Mouse (Mus musculus): ENCODE results near the gene Galp. TPM values are rescaled to one million over a fixed set of nuclear protein-coding genes. Genes with fewer than 3 reads are reported as not detected.
"Not testable (repeated sequence)": the region's sequence is repeated elsewhere in the genome, so short reads cannot be mapped to it uniquely, and the experiment has no call there.

Gene Galp
- total and polyA plus RNA-seq, 2 experiments: not detected

DNA sequence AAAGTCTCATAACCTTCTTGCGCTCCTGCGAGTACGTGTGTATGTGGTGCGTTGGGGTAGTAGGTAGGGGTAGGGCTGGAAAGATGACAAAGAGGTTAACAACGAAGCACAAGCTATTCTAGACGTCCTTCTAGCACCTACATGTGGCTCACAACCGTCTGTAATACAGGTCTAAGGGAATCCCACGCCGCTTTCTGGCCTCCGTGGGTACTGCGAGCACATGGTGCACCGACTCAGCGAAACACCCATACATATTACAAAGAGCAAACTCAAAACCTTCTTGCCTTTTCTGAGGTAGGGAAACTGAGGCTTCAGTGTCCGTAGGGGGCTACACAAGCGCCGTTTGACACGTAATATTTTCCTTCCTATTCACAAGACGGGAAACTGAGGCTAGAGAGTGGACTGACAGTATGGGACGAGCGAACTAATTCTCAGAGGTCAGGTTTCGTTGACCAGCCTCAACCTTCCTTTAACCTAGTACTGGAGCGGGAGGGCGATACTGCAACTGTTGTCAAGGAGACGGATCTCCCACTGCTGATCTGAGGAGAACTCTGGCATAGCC lies 25.4 kb upstream of the Galp start:
- Histone ChIP-seq H3K27ac (replicated peaks; ENCODE audit: insufficient read depth, low read depth, low read length) (peak overlapping the region; percentile 83), H3K36me3 (ENCODE audit: control insufficient read depth, insufficient read depth, low read length) (peaks cover 3% of the 10 kb centered on the region; the same call in 1 of the 2 replicates), H3K4me3 (ENCODE audit: insufficient read depth, low read depth, low read length) (peak overlapping the region; percentile 87), H3K27me3 (ENCODE audit: control insufficient read depth, insufficient read depth, low read length) (no peaks in the 10 kb centered on the region), H3K4me1 (ENCODE audit: control insufficient read depth, insufficient read depth, low read length) (peaks cover 24% of the 10 kb centered on the region), H3K9ac (ENCODE audit: low read depth, low read length) (peak overlapping the region; percentile 64), H3K79me2 (ENCODE audit: control insufficient read depth, insufficient read depth, low read length) (no peaks in the 10 kb centered on the region)
- no peak for TF ChIP-seq POLR2A (IDR thresholded peaks at IDR 0.05; ENCODE audit: extremely low read depth, insufficient read depth, low read length)
- TF ChIP-seq CTCF (IDR thresholded peaks at IDR 0.05; ENCODE audit: low read depth, low read length): peak; percentile 83
- under 1% methylated on average over 24 of the region's 24 CpGs for whole genome bisulfite sequencing
- peak; percentile 74 for DNase-seq (ENCODE audit: extremely low read depth, low read depth, low spot score)

DNA sequence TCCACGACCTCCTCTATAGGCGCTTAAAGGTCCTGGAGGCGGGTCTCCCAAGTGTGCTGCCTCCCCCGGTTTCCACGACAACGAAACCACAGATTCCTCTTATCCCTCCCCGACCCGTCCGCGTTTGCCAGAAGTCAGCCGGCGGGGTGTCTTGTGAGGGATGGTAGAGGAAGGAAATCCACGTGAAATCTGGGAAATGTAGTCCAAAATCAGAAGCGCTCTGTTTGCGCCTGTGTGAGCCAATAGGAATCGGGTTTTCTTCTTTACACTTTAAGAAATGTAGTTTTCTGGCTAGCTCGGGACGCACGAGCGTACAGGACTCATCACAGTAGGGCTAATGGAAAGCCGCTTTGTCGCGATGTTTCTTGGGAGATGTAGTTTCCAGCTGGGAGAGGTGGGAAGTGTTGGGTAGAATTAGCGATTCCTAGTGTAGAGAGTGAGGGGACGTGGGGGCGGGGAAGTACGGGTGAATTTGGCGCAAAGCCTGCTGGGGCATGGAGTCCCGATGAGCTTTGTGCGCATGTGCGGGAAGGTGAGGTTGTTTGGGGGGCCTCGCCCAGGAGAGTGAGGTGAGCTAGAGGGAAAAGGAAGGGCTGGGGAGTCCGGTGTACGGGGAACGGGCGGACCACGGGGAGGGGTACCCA lies 24.8 kb upstream of the Galp start, which contains the start of gene Zfp444:
Gene Zfp444 (plus strand): TSS at position 221 of the 644 bp plus-strand sequence.
- peak within 1 kb of the TSS; percentile 83 for H3K27ac ChIP-seq (replicated peaks; ENCODE audit: insufficient read depth, low read depth, low read length)
- WGBS: under 1% methylated on average over 37 of the region's 37 CpGs
- no peaks in the 10 kb centered on the region for H3K27me3 ChIP-seq (ENCODE audit: control insufficient read depth, insufficient read depth, low read length)
- peak within 1 kb of the TSS; percentile 88 for H3K9ac ChIP-seq (ENCODE audit: low read depth, low read length)
- H3K79me2 ChIP-seq (ENCODE audit: control insufficient read depth, insufficient read depth, low read length): no peaks in the 10 kb centered on the region
- H3K4me1 ChIP-seq (ENCODE audit: control insufficient read depth, insufficient read depth, low read length): peaks cover 24% of the 10 kb centered on the region
- H3K4me3 ChIP-seq (ENCODE audit: insufficient read depth, low read depth, low read length): peak within 1 kb of the TSS; percentile 87
- peak; percentile 60 for TF ChIP-seq POLR2A (IDR thresholded peaks at IDR 0.05; ENCODE audit: extremely low read depth, insufficient read depth, low read length)
- TF ChIP-seq CTCF (IDR thresholded peaks at IDR 0.05; ENCODE audit: low read depth, low read length): no peak
- DNase-seq (ENCODE audit: extremely low read depth, low read depth, low spot score): peak; percentile 99
- H3K36me3 ChIP-seq (ENCODE audit: control insufficient read depth, insufficient read depth, low read length): peaks cover 3% of the 10 kb centered on the region; the same call in 1 of the 2 replicates

DNA sequence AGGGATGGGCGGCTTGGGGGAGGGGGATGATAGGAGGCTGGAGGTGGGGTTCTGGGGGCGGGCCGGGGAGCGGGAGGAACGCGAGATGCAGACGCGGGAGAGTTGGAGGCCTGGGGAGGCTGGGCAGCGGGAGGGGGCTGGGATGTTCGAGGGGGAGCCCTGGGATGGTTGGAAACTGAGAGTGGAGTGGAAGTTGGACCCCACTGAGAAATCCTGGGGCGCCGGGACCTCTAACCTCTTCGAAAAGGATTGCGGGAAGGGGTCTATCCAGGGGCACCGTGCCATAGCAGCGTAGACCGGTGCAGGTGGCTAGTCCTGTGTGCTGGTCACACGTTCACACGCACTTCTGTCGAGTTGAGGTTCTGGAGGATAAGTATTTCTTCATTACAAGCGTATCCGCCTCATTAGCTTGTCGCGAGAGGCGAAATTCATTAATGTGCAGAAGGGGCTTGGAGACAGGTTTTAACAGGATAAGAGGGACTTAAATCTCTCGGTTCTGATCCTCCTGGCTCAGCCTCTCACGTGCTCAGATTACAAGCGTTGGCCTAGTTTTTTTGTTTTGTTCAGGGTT lies 24.1 kb upstream of the Galp start:
- WGBS: 1% methylated on average over 28 of the region's 28 CpGs
- TF ChIP-seq POLR2A (IDR thresholded peaks at IDR 0.05; ENCODE audit: extremely low read depth, insufficient read depth, low read length): peak; percentile 7; the same call in 1 of the 2 replicates
- no peak for TF ChIP-seq CTCF (IDR thresholded peaks at IDR 0.05; ENCODE audit: low read depth, low read length)
- peak overlapping the region; percentile 88 for H3K9ac ChIP-seq (ENCODE audit: low read depth, low read length)
- H3K4me1 ChIP-seq (ENCODE audit: control insufficient read depth, insufficient read depth, low read length): peaks cover 24% of the 10 kb centered on the region
- H3K36me3 ChIP-seq (ENCODE audit: control insufficient read depth, insufficient read depth, low read length): peaks cover 3% of the 10 kb centered on the region; the same call in 1 of the 2 replicates
- peak; percentile 61 for DNase-seq (ENCODE audit: extremely low read depth, low read depth, low spot score)
- no peaks in the 10 kb centered on the region for H3K27me3 ChIP-seq (ENCODE audit: control insufficient read depth, insufficient read depth, low read length)
- peak overlapping the region; percentile 83 for H3K27ac ChIP-seq (replicated peaks; ENCODE audit: insufficient read depth, low read depth, low read length)
- H3K79me2 ChIP-seq (ENCODE audit: control insufficient read depth, insufficient read depth, low read length): no peaks in the 10 kb centered on the region
- peak overlapping the region; percentile 87 for H3K4me3 ChIP-seq (ENCODE audit: insufficient read depth, low read depth, low read length)

DNA sequence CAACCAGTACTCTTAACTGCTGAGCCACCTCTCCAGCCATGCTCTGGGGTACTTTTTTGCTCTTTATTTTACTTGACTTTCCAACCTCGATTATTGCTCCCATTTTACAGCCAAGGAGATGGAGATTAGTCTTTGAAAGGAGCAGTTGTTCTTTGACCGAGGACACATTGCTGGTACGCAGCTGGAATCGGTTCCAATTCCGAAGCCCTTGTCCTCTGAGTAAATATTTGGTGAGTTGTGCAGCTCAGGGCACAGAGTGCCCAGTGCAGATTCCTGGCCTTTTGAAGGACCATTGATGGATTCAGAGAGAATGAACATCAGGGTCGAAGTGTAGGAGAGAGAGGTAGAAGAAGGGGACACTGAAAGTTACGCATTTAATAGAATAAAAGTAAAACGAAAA lies 23.0 kb upstream of the Galp start:
- H3K4me3 ChIP-seq (ENCODE audit: insufficient read depth, low read depth, low read length): no peak overlapping the region
- H3K4me1 ChIP-seq (ENCODE audit: control insufficient read depth, insufficient read depth, low read length): peaks cover 24% of the 10 kb centered on the region
- H3K27ac ChIP-seq (replicated peaks; ENCODE audit: insufficient read depth, low read depth, low read length): peak overlapping the region; percentile 83
- WGBS: 28% methylated on average over 8 of the region's 8 CpGs
- no peaks in the 10 kb centered on the region for H3K27me3 ChIP-seq (ENCODE audit: control insufficient read depth, insufficient read depth, low read length)
- no peak overlapping the region for H3K9ac ChIP-seq (ENCODE audit: low read depth, low read length)
- DNase-seq (ENCODE audit: extremely low read depth, low read depth, low spot score): peak; percentile 97
- H3K36me3 ChIP-seq (ENCODE audit: control insufficient read depth, insufficient read depth, low read length): peaks cover 3% of the 10 kb centered on the region
- TF ChIP-seq POLR2A (IDR thresholded peaks at IDR 0.05; ENCODE audit: extremely low read depth, insufficient read depth, low read length) (no peak), CTCF (IDR thresholded peaks at IDR 0.05; ENCODE audit: low read depth, low read length) (no peak)
- peaks cover 2% of the 10 kb centered on the region; the same call in 1 of the 2 replicates for H3K79me2 ChIP-seq (ENCODE audit: control insufficient read depth, insufficient read depth, low read length)

DNA sequence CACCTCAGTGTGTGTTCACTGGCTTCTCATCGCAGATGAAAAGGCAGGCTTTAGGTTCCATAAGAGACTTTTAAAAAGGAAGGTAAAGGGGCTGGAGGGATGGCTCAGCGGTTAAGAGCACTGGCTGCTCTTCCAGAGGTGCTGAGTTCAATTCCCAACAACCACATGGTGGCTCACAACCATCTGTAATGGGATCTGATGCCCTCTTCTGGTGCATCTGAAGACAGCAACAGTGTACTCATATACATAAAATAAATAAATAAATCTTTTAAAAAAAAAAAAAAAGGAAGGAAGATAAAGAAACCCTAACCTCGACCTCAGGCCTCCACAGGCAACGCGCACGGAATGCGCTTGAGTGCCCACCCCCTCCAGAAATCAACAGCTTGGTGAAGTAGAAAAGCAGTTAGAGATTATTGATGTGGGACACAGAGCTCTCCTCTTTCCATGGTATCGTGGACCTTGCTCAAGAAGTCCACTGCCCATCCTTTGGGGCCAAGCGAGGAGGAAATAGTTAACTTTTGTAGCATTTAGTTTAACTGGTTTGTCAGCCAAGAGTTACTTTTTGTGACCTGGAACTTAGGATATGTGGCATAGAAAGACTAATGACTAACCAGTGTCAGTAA lies 22.4 kb upstream of the Galp start:
- H3K4me3 ChIP-seq (ENCODE audit: insufficient read depth, low read depth, low read length); H3K79me2 ChIP-seq (ENCODE audit: control insufficient read depth, insufficient read depth, low read length); H3K27me3 ChIP-seq (ENCODE audit: control insufficient read depth, insufficient read depth, low read length); H3K36me3 ChIP-seq (ENCODE audit: control insufficient read depth, insufficient read depth, low read length); H3K9ac ChIP-seq (ENCODE audit: low read depth, low read length): not testable (repeated sequence)
- peaks cover 24% of the 10 kb centered on the region for H3K4me1 ChIP-seq (ENCODE audit: control insufficient read depth, insufficient read depth, low read length)
- peak overlapping the region; percentile 56 for H3K27ac ChIP-seq (replicated peaks; ENCODE audit: insufficient read depth, low read depth, low read length)
- WGBS: 20% methylated on average over 9 of the region's 9 CpGs
- peak; percentile 33 for DNase-seq (ENCODE audit: extremely low read depth, low read depth, low spot score)
